Mouse (Mus musculus) liver, embryonic 11.5 days (tissue): ENCODE results near the gene Magel2. TPM values are rescaled to one million over a fixed set of nuclear protein-coding genes. Genes with fewer than 3 reads are reported as not detected.

ENCODE experiments used
- ATAC-seq: fragments of 200-750 bp; cut with Nextera tagmentation; replicated peaks from 2 replicates; pipeline ENCODE4 v1.8.0; 2017; ENCODE audit warnings: moderate number of reproducible peaks, mild to moderate bottlenecking, moderate TSS enrichment, moderate library complexity; ENCODE audit not compliant: low FRiP score
- DNase-seq: peaks from one replicate; pipeline ENCODE4 v3.0.0-alpha.2; 2017; ENCODE audit warnings: low spot score
- H3K27ac ChIP-seq: fragments of 300-500 bp; sonication (generic); 2 replicates; pipeline ENCODE4 v1.5.1; 2014; ENCODE audit warnings: mild to moderate bottlenecking, low read depth, low read length, control low read depth
- H3K27me3 ChIP-seq: fragments of 300-500 bp; sonication (generic); replicated peaks from 2 replicates; pipeline ENCODE4 v1.6.1; 2014; ENCODE audit warnings: low read length, mixed read lengths; ENCODE audit not compliant: control insufficient read depth, insufficient read depth
- H3K36me3 ChIP-seq: fragments of 300-500 bp; sonication (generic); 2 replicates; pipeline ENCODE4 v1.6.1; 2014; ENCODE audit warnings: mild to moderate bottlenecking, low read length, moderate library complexity, mixed read lengths; ENCODE audit not compliant: control insufficient read depth, insufficient read depth
- H3K4me1 ChIP-seq: fragments of 300-500 bp; sonication (generic); replicated peaks from 2 replicates; pipeline ENCODE4 v1.6.1; 2014; ENCODE audit warnings: low read length, mixed read lengths; ENCODE audit not compliant: control insufficient read depth, insufficient read depth
- H3K4me2 ChIP-seq: fragments of 300-500 bp; sonication (generic); 2 replicates; pipeline ENCODE4 v1.6.1; 2014; ENCODE audit warnings: mild to moderate bottlenecking, control low read depth, moderate library complexity
- H3K4me3 ChIP-seq: fragments of 300-500 bp; sonication (generic); 2 replicates; pipeline ENCODE4 v1.5.1; 2014; ENCODE audit warnings: low read depth, low read length, control low read depth
- H3K9ac ChIP-seq: fragments of 300-500 bp; sonication (generic); 2 replicates; pipeline ENCODE4 v1.6.1; 2014; ENCODE audit warnings: low read depth, low read length, control low read depth
- H3K9me3 ChIP-seq: fragments of 300-500 bp; sonication (generic); 2 replicates; pipeline ENCODE4 v1.6.1; 2016; ENCODE audit warnings: low read length, inconsistent platforms, mixed read lengths; ENCODE audit not compliant: control insufficient read depth
- WGBS: fragments of 180-500 bp; shearing (Covaris S2); extraction: QIAGEN DNeasy Blood & Tissue Kit; methylation state at CpG from one replicate; pipeline ENCODE4 v1.1.7; 2014; 5-methylcytosine and 5-hydroxymethylcytosine counted together
- polyA plus RNA-seq: library from polyadenylated mRNA; unstranded; fragments of >200 nt; fragmentation: Nextera tagmentation; extraction: Ambion mirVana; gene quantifications from 2 replicates; pipeline ENCODE4 v1.2.1, GENCODE M21; 2014

Magel2 gene
- polyA plus RNA-seq, 1 experiment from 2014 or later = 0.51 TPM

- peaks cover 2% of the 10 kb centered on the region; the same call in 1 of the 2 replicates for H3K27me3 ChIP-seq
These were observed 1.2 kb upstream of the Magel2 start for GRCm38 (mm10) chr7:62375658-62376057.

GRCm38 (mm10) chr7:62377313-62377712 is 503 bp downstream of the Magel2 start:
- peak; percentile 31 for DNase-seq
- WGBS = 27% methylated on average over 14 of the region's 14 CpGs
- peaks cover 2% of the 10 kb centered on the region; the same call in 1 of the 2 replicates for H3K27me3 ChIP-seq
- peak overlapping the region; percentile 39 for H3K4me3 ChIP-seq
- no peaks in the 10 kb centered on the region for H3K4me1 ChIP-seq
- ATAC-seq = peak; percentile 15; the same call in 1 of the 2 replicates
- no peak overlapping the region for H3K27ac ChIP-seq
- peak overlapping the region; percentile 56 for H3K4me2 ChIP-seq
- no peaks in the 10 kb centered on the region for H3K36me3 ChIP-seq
- H3K9ac ChIP-seq = no peak overlapping the region
- peaks cover 4% of the 10 kb centered on the region; the same call in 1 of the 2 replicates for H3K9me3 ChIP-seq

More at GRCm38 (mm10) chr7:62375658-62376057, 1.2 kb upstream of the Magel2 start:
- H3K36me3 ChIP-seq = no peaks in the 10 kb centered on the region
- no peak overlapping the region for H3K4me2 ChIP-seq
- peaks cover 4% of the 10 kb centered on the region; the same call in 1 of the 2 replicates for H3K9me3 ChIP-seq
- DNase-seq (no peak), ATAC-seq (no peak)
- H3K4me1 ChIP-seq = no peaks in the 10 kb centered on the region
- H3K27ac ChIP-seq = no peak overlapping the region
- 27% methylated on average over 4 of the region's 4 CpGs for whole genome bisulfite sequencing
- H3K9ac ChIP-seq = no peak overlapping the region
- no peak overlapping the region for H3K4me3 ChIP-seq

GRCm38 (mm10) chr7:62378529-62378928 is 1.7 kb downstream of the Magel2 start:
- 81% methylated on average over 9 of the region's 9 CpGs for WGBS
- Histone ChIP-seq H3K4me2 (no peak overlapping the region), H3K4me1 (no peaks in the 10 kb centered on the region), H3K9ac (no peak overlapping the region), H3K4me3 (no peak overlapping the region), H3K36me3 (no peaks in the 10 kb centered on the region), H3K9me3 (peaks cover 4% of the 10 kb centered on the region; the same call in 1 of the 2 replicates), H3K27me3 (peaks cover 2% of the 10 kb centered on the region; the same call in 1 of the 2 replicates), H3K27ac (no peak overlapping the region)
- ATAC-seq = no peak
- DNase-seq = no peak

GRCm38 (mm10) chr7:62382391-62382790 is 5.6 kb downstream of the Magel2 start:
- 4% methylated on average over 2 of the region's 2 CpGs for WGBS

GRCm38 (mm10) chr7:62388291-62388690 is 11.5 kb downstream of the Magel2 start:
- Histone ChIP-seq H3K36me3 (no peaks in the 10 kb centered on the region), H3K27me3 (no peaks in the 10 kb centered on the region), H3K4me1 (no peaks in the 10 kb centered on the region), H3K4me2 (no peak overlapping the region), H3K4me3 (no peak overlapping the region), H3K27ac (no peak overlapping the region), H3K9me3 (no peaks in the 10 kb centered on the region), H3K9ac (no peak overlapping the region)
- ATAC-seq (no peak), DNase-seq (no peak)
- WGBS = 44% methylated on average over 4 of the region's 4 CpGs

More at GRCm38 (mm10) chr7:62382391-62382790, 5.6 kb downstream of the Magel2 start:
- DNase-seq = no peak
- peaks cover 4% of the 10 kb centered on the region; the same call in 1 of the 2 replicates for H3K9me3 ChIP-seq
- H3K27ac ChIP-seq = no peak overlapping the region
- H3K4me2 ChIP-seq = no peak overlapping the region
- no peaks in the 10 kb centered on the region for H3K36me3 ChIP-seq
- no peak overlapping the region for H3K4me3 ChIP-seq
- ATAC-seq = no peak
- no peaks in the 10 kb centered on the region; the same call in 1 of the 2 replicates for H3K27me3 ChIP-seq
- no peak overlapping the region for H3K9ac ChIP-seq
- H3K4me1 ChIP-seq = no peaks in the 10 kb centered on the region

GRCm38 (mm10) chr7:62392202-62392601 is 15.4 kb downstream of the Magel2 start:
- no peaks in the 10 kb centered on the region for H3K4me1 ChIP-seq
- no peak overlapping the region for H3K4me3 ChIP-seq
- ATAC-seq (no peak), DNase-seq (no peak)
- H3K36me3 ChIP-seq = no peaks in the 10 kb centered on the region
- WGBS = 45% methylated on average over 1 of the region's 1 CpGs
- no peak overlapping the region for H3K9ac ChIP-seq
- H3K9me3 ChIP-seq = no peaks in the 10 kb centered on the region
- H3K27me3 ChIP-seq = no peaks in the 10 kb centered on the region
- no peak overlapping the region for H3K27ac ChIP-seq
- no peak overlapping the region for H3K4me2 ChIP-seq

GRCm38 (mm10) chr7:62406573-62407050 is 29.8 kb downstream of the Magel2 start:
- DNase-seq (no peak), ATAC-seq (no peak)
- Histone ChIP-seq H3K4me1 (no peaks in the 10 kb centered on the region), H3K27ac (no peak overlapping the region), H3K9ac (no peak overlapping the region), H3K4me2 (no peak overlapping the region), H3K36me3 (no peaks in the 10 kb centered on the region), H3K4me3 (no peak overlapping the region), H3K27me3 (no peaks in the 10 kb centered on the region), H3K9me3 (no peaks in the 10 kb centered on the region)
- 48% methylated on average over 19 of the region's 19 CpGs for WGBS

GRCm38 (mm10) chr7:62407803-62408202 is 31.0 kb downstream of the Magel2 start:
- WGBS = 51% methylated on average over 3 of the region's 3 CpGs

GRCm38 (mm10) chr7:62415222-62415621 is 38.4 kb downstream of the Magel2 start:
- Histone ChIP-seq H3K36me3 (no peaks in the 10 kb centered on the region), H3K4me3 (no peak overlapping the region), H3K4me2 (no peak overlapping the region), H3K9ac (no peak overlapping the region), H3K27ac (no peak overlapping the region), H3K27me3 (no peaks in the 10 kb centered on the region), H3K4me1 (no peaks in the 10 kb centered on the region), H3K9me3 (no peaks in the 10 kb centered on the region)
- DNase-seq (no peak), ATAC-seq (no peak)
- 59% methylated on average over 1 of the region's 1 CpGs for WGBS

More at GRCm38 (mm10) chr7:62407803-62408202, 31.0 kb downstream of the Magel2 start:
- DNase-seq (no peak), ATAC-seq (no peak)
- Histone ChIP-seq H3K4me1 (no peaks in the 10 kb centered on the region), H3K4me2 (no peak overlapping the region), H3K27me3 (no peaks in the 10 kb centered on the region), H3K9me3 (no peaks in the 10 kb centered on the region), H3K4me3 (no peak overlapping the region), H3K36me3 (no peaks in the 10 kb centered on the region), H3K27ac (no peak overlapping the region), H3K9ac (no peak overlapping the region)
